20 mouse cellular contexts compared by ENCODE assay signal in genomic region chr4:150868859-150869258, GRCm38 (mm10). TPM values are rescaled to one million over a fixed set of nuclear protein-coding genes. Genes with fewer than 3 reads are reported as not detected.
A peak's percentile ranks its signal among the peaks of the same experiment; 100 is the strongest.
DNase-seq lines count a peak whose midpoint lies in the region; ATAC-seq lines count a peak whose summit lies in the region.
"Had no signal": no experiment of that assay in that cellular context is flagged by ENCODE, and none has a peak within 500 bp of the region (broad histone marks: within the 10 kb centered on the region; RNA-seq: fewer than 3 reads in every experiment).

No protein-coding gene starts in this region.

- H3K9ac ChIP-seq in heart, embryonic 13.5 days = 0 out of 2 replicates have a peak overlapping the region, but pooled peaks have one; percentile 48
- no peak overlapping the region for H3K9ac ChIP-seq in lung, embryonic 16.5 days (ENCODE audit: low read length)
- H3K9ac ChIP-seq in stomach, embryonic 15.5 days = no peak overlapping the region
- H3K9ac ChIP-seq: forebrain, embryonic 15.5 days; heart, embryonic 15.5 days; hindbrain, embryonic 14.5 days had no signal

- no peak overlapping the region for H3K4me2 ChIP-seq in heart, embryonic 13.5 days
- H3K4me2 ChIP-seq in lung, embryonic 16.5 days (ENCODE audit: low read depth, low read length) = no peak overlapping the region
- H3K4me2 ChIP-seq in stomach, embryonic 15.5 days = no peak overlapping the region
- H3K4me2 ChIP-seq: forebrain, embryonic 15.5 days; heart, embryonic 15.5 days; hindbrain, embryonic 14.5 days had no signal

- ATAC-seq in heart, embryonic 13.5 days (ENCODE audit: extremely low read depth, insufficient number of reproducible peaks, low FRiP score, low TSS enrichment) = no peak
- no peak for ATAC-seq in lung, embryonic 16.5 days (ENCODE audit: low read depth)
- no peak for ATAC-seq in stomach, embryonic 15.5 days (ENCODE audit: insufficient read depth, low FRiP score, low read depth)
- ATAC-seq: forebrain, embryonic 15.5 days had no signal

- DNase-seq in heart, postnatal 36 days = no peak
- no peak for DNase-seq in lung, postnatal 14 days
- DNase-seq in gonadal fat pad, adult 2 months (ENCODE audit: low read depth) = peak; percentile 88
- DNase-seq in ovary, adult 18-20 months (ENCODE audit: low spot score) = no peak
- no peak for DNase-seq in left cerebral cortex, postnatal 10 days (ENCODE audit: extremely low spot score in 1 of 2, low spot score in 2 of 2)
- DNase-seq: cerebellum, adult 18-20 months; cerebellum, adult 9-11 months; cerebellum, postnatal 36 days; gastrocnemius, postnatal 14 days; heart, postnatal 14 days had no signal

- no peak overlapping the region for H3K27ac ChIP-seq in heart, embryonic 13.5 days (replicated peaks)
- 0 out of 2 replicates have a peak overlapping the region, but pooled peaks have one; percentile 45 for H3K27ac ChIP-seq in lung, embryonic 16.5 days (ENCODE audit: low read length)
- H3K27ac ChIP-seq in stomach, embryonic 15.5 days = 0 out of 2 replicates have a peak overlapping the region, but pooled peaks have one; percentile 9
- H3K27ac ChIP-seq: forebrain, embryonic 15.5 days; hindbrain, embryonic 14.5 days had no signal

- intact Hi-C loops in heart, postnatal 36 days (cut with DNase I) = no loop called here
- intact Hi-C loops in left cerebral cortex, postnatal 10 days (cut with DNase I) = no loop called here

- H3K4me1 ChIP-seq in heart, embryonic 13.5 days = peaks cover 45% of the 10 kb centered on the region
- H3K4me1 ChIP-seq in lung, embryonic 16.5 days (replicated peaks; ENCODE audit: control insufficient read depth, insufficient read depth, low read length) = peaks cover 45% of the 10 kb centered on the region
- peaks cover 27% of the 10 kb centered on the region for H3K4me1 ChIP-seq in stomach, embryonic 15.5 days

- peaks cover 33% of the 10 kb centered on the region for H3K36me3 ChIP-seq in heart, embryonic 13.5 days
- peaks cover 27% of the 10 kb centered on the region for H3K36me3 ChIP-seq in lung, embryonic 16.5 days (ENCODE audit: control insufficient read depth, insufficient read depth, low read length)
- H3K36me3 ChIP-seq in stomach, embryonic 15.5 days = peaks cover 27% of the 10 kb centered on the region

- no peaks in the 10 kb centered on the region for H3K9me3 ChIP-seq in heart, embryonic 13.5 days
- no peaks in the 10 kb centered on the region for H3K9me3 ChIP-seq in lung, embryonic 16.5 days (ENCODE audit: control insufficient read depth, low read length)
- no peaks in the 10 kb centered on the region for H3K9me3 ChIP-seq in stomach, embryonic 15.5 days
- H3K9me3 ChIP-seq: forebrain, embryonic 15.5 days; heart, embryonic 15.5 days; hindbrain, embryonic 10.5 days had no signal

- no peak overlapping the region for H3K4me3 ChIP-seq in heart, embryonic 13.5 days
- H3K4me3 ChIP-seq in lung, embryonic 16.5 days (ENCODE audit: low read length) = no peak overlapping the region
- no peak overlapping the region for H3K4me3 ChIP-seq in stomach, embryonic 15.5 days (replicated peaks)
- H3K4me3 ChIP-seq: erythroblast, embryonic 14.5 days; forebrain, embryonic 15.5 days; heart, embryonic 15.5 days; hindbrain, embryonic 10.5 days had no signal

- 64% methylated on average over 2 of the region's 2 CpGs for WGBS in heart, embryonic 13.5 days
- WGBS in lung, embryonic 16.5 days = 62% methylated on average over 2 of the region's 2 CpGs
- WGBS in stomach, embryonic 15.5 days = 77% methylated on average over 2 of the region's 2 CpGs

- H3K27me3 ChIP-seq in heart, embryonic 13.5 days (replicated peaks) = no peaks in the 10 kb centered on the region
- H3K27me3 ChIP-seq in lung, embryonic 16.5 days (ENCODE audit: control insufficient read depth, insufficient read depth, low read depth, low read length) = no peaks in the 10 kb centered on the region
- H3K27me3 ChIP-seq in stomach, embryonic 15.5 days (replicated peaks) = no peaks in the 10 kb centered on the region
- H3K27me3 ChIP-seq: forebrain, embryonic 15.5 days; heart, embryonic 15.5 days had no signal

RNA-seq across cellular contexts. Expression of gene Errfi1, which starts 15.1 kb away (rescaled TPM):
- polyA plus RNA-seq in heart, embryonic 13.5 days (2015; fragmentation: Nextera tagmentation; extraction: Ambion mirVana) = 10.1 and 11.3 TPM in 2 replicates
- total RNA-seq in heart, postnatal 36 days (2021) = 10 to 100 TPM; 13.7 to 19.6 TPM
- 44.3 and 46.3 TPM in 2 replicates for polyA plus RNA-seq in lung, embryonic 16.5 days (2015; fragmentation: Nextera tagmentation; extraction: Ambion mirVana)
- polyA plus RNA-seq in gonadal fat pad, adult 2 months (2012; rRNA removed) = 47.6 and 57.5 TPM in 2 replicates
- polyA plus RNA-seq in stomach, embryonic 15.5 days (2015; fragmentation: Nextera tagmentation; extraction: Ambion mirVana) = 32.3 and 33.4 TPM in 2 replicates
- total RNA-seq in left cerebral cortex, postnatal 10 days (2021) = 10 to 100 TPM; 19.8 to 23.7 TPM
- polyA plus RNA-seq: erythroblast, embryonic 14.5 days had no signal

RNA-seq across cellular contexts. Expression of gene Park7, which starts 45.4 kb away (rescaled TPM):
- 298 and 333 TPM in 2 replicates for polyA plus RNA-seq in heart, embryonic 13.5 days (2015; fragmentation: Nextera tagmentation; extraction: Ambion mirVana)
- total RNA-seq in heart, postnatal 36 days (2021) = 100 to 1,000 TPM; 247 to 253 TPM
- 403 and 411 TPM in 2 replicates for polyA plus RNA-seq in lung, embryonic 16.5 days (2015; fragmentation: Nextera tagmentation; extraction: Ambion mirVana)
- 170 and 190 TPM in 2 replicates for polyA plus RNA-seq in gonadal fat pad, adult 2 months (2012; rRNA removed)
- 411 and 424 TPM in 2 replicates for polyA plus RNA-seq in stomach, embryonic 15.5 days (2015; fragmentation: Nextera tagmentation; extraction: Ambion mirVana)
- total RNA-seq in left cerebral cortex, postnatal 10 days (2021) = 100 to 1,000 TPM; 213 to 216 TPM

RNA-seq across cellular contexts. Expression of gene Tnfrsf9, which starts 45.5 kb away (rescaled TPM):
- polyA plus RNA-seq in heart, embryonic 13.5 days (2015; fragmentation: Nextera tagmentation; extraction: Ambion mirVana) = 0.57 and 0.82 TPM in 2 replicates
- under 1 TPM in 1 of 2 experiments, not detected in 1; 0.25 TPM for total RNA-seq in heart, postnatal 36 days (2021)
- polyA plus RNA-seq in lung, embryonic 16.5 days (2015; fragmentation: Nextera tagmentation; extraction: Ambion mirVana) = 0.45 and 0.49 TPM in 2 replicates
- 0.27 and 0.57 TPM in 2 replicates for polyA plus RNA-seq in gonadal fat pad, adult 2 months (2012; rRNA removed)
- polyA plus RNA-seq in stomach, embryonic 15.5 days (2015; fragmentation: Nextera tagmentation; extraction: Ambion mirVana) = 0.98 and 1.2 TPM in 2 replicates
- under 1 TPM; 0.36 to 0.47 TPM for total RNA-seq in left cerebral cortex, postnatal 10 days (2021)
- total RNA-seq: granulocyte monocyte progenitor cell, adult 5-6 weeks had no signal
- polyA plus RNA-seq: adrenal gland, adult 2 months; erythroblast, embryonic 14.5 days had no signal
